Mouse (Mus musculus) hindbrain, embryonic 13.5 days (tissue): ENCODE measurements around the gene Rgl1. TPM values are rescaled to one million over a fixed set of nuclear protein-coding genes. Genes with fewer than 3 reads are reported as not detected.

Experiments used
- ATAC-seq: fragments of 200-750 bp; cut with Nextera tagmentation; 2 replicates; pipeline ENCODE4 v1.8.0; 2017; ENCODE audit warnings: moderate TSS enrichment; ENCODE audit not compliant: low FRiP score
- H3K27ac ChIP-seq: fragments of 300-500 bp; sonication (generic); 2 replicates; pipeline ENCODE4 v1.5.1; 2015; ENCODE audit warnings: inconsistent platforms, mild to moderate bottlenecking, moderate library complexity
- H3K27me3 ChIP-seq: fragments of 300-500 bp; sonication (generic); 2 replicates; pipeline ENCODE4 v1.6.1; 2015; ENCODE audit warnings: mild to moderate bottlenecking, inconsistent platforms
- H3K36me3 ChIP-seq: fragments of 300-500 bp; sonication (generic); 2 replicates; pipeline ENCODE4 v1.6.1; 2015; ENCODE audit warnings: mild to moderate bottlenecking, inconsistent platforms
- H3K4me1 ChIP-seq: fragments of 300-500 bp; sonication (generic); replicated peaks from 2 replicates; pipeline ENCODE4 v1.6.1; 2015; ENCODE audit warnings: inconsistent platforms
- H3K4me2 ChIP-seq: fragments of 300-500 bp; sonication (generic); 2 replicates; pipeline ENCODE4 v1.6.1; 2015; ENCODE audit warnings: inconsistent platforms, mild to moderate bottlenecking, moderate library complexity
- H3K4me3 ChIP-seq: fragments of 300-500 bp; sonication (generic); 2 replicates; pipeline ENCODE4 v1.5.1; 2015; ENCODE audit warnings: mild to moderate bottlenecking, inconsistent platforms
- H3K9ac ChIP-seq: fragments of 300-500 bp; sonication (generic); 2 replicates; pipeline ENCODE4 v1.6.1; 2015; ENCODE audit warnings: mild to moderate bottlenecking, inconsistent platforms
- H3K9me3 ChIP-seq: fragments of 300-500 bp; sonication (generic); 2 replicates; pipeline ENCODE4 v1.6.1; 2016; ENCODE audit warnings: inconsistent platforms
- WGBS: fragments of 180-500 bp; shearing (Covaris S2); methylation state at CpG from one replicate; pipeline ENCODE4 v1.1.7; 2015; 5-methylcytosine and 5-hydroxymethylcytosine counted together
- polyA plus RNA-seq: library from polyadenylated mRNA; unstranded; fragments of >200 nt; fragmentation: Nextera tagmentation; extraction: Ambion mirVana; gene quantifications from 2 replicates; pipeline ENCODE4 v1.2.1, GENCODE M21; 2015

The Rgl1 gene
- polyA plus RNA-seq, 1 experiment from 2014 or later, result 19.8 TPM

- H3K4me3 ChIP-seq, result no peak overlapping the region
- peaks cover 23% of the 10 kb centered on the region for H3K4me1 ChIP-seq
- no peaks in the 10 kb centered on the region; the same call in 1 of the 2 replicates for H3K9me3 ChIP-seq
- H3K27ac ChIP-seq, result no peak overlapping the region
- H3K9ac ChIP-seq, result no peak overlapping the region
- no peaks in the 10 kb centered on the region for H3K27me3 ChIP-seq
- H3K36me3 ChIP-seq, result no peaks in the 10 kb centered on the region; the same call in 1 of the 2 replicates
- no peak overlapping the region for H3K4me2 ChIP-seq
- no peak for ATAC-seq
- WGBS, result 85% methylated on average over 10 of the region's 10 CpGs
Observed at GRCm38 (mm10) chr1:152615987-152616776, 150.0 kb downstream of the Rgl1 start.

- H3K9me3 ChIP-seq, result no peaks in the 10 kb centered on the region; the same call in 1 of the 2 replicates
- ATAC-seq, result no peak
- H3K36me3 ChIP-seq, result no peaks in the 10 kb centered on the region; the same call in 1 of the 2 replicates
- H3K4me1 ChIP-seq, result peaks cover 30% of the 10 kb centered on the region
- H3K27me3 ChIP-seq, result no peaks in the 10 kb centered on the region
- WGBS, result 80% methylated on average over 7 of the region's 7 CpGs
- H3K4me2 ChIP-seq, result no peak overlapping the region
- H3K27ac ChIP-seq, result no peak overlapping the region
- no peak overlapping the region for H3K9ac ChIP-seq
- H3K4me3 ChIP-seq, result no peak overlapping the region
Observed at GRCm38 (mm10) chr1:152614743-152615380, 151.3 kb downstream of the Rgl1 start.

GRCm38 (mm10) chr1:152613158-152613857 lies 152.8 kb downstream of the Rgl1 start:
- H3K36me3 ChIP-seq, result no peaks in the 10 kb centered on the region
- no peaks in the 10 kb centered on the region for H3K27me3 ChIP-seq
- no peaks in the 10 kb centered on the region for H3K9me3 ChIP-seq
- no peak overlapping the region for H3K4me3 ChIP-seq
- H3K4me1 ChIP-seq, result peaks cover 33% of the 10 kb centered on the region
- peak overlapping the region; percentile 32 for H3K27ac ChIP-seq
- no peak for ATAC-seq
- 81% methylated on average over 16 of the region's 16 CpGs for WGBS
- no peak overlapping the region for H3K4me2 ChIP-seq
- no peak overlapping the region for H3K9ac ChIP-seq

- no peaks in the 10 kb centered on the region for H3K27me3 ChIP-seq
- ATAC-seq, result no peak
- H3K4me1 ChIP-seq, result peaks cover 30% of the 10 kb centered on the region
- H3K4me3 ChIP-seq, result no peak overlapping the region
- no peaks in the 10 kb centered on the region for H3K9me3 ChIP-seq
- H3K27ac ChIP-seq, result peak overlapping the region; percentile 32; the same call in 1 of the 2 replicates
- WGBS, result 72% methylated on average over 12 of the region's 12 CpGs
- no peaks in the 10 kb centered on the region for H3K36me3 ChIP-seq
- no peak overlapping the region for H3K9ac ChIP-seq
- no peak overlapping the region for H3K4me2 ChIP-seq
Observed at GRCm38 (mm10) chr1:152612535-152613157, 153.5 kb downstream of the Rgl1 start.

- Histone ChIP-seq H3K27me3 (no peaks in the 10 kb centered on the region), H3K9me3 (no peaks in the 10 kb centered on the region), H3K4me1 (peaks cover 22% of the 10 kb centered on the region), H3K4me2 (no peak overlapping the region), H3K27ac (no peak overlapping the region), H3K36me3 (no peaks in the 10 kb centered on the region), H3K9ac (no peak overlapping the region), H3K4me3 (no peak overlapping the region)
- no peak for ATAC-seq
- WGBS, result 71% methylated on average over 10 of the region's 10 CpGs
Observed at GRCm38 (mm10) chr1:152609547-152609946, 156.6 kb downstream of the Rgl1 start.

- no peak for ATAC-seq
- 85% methylated on average over 7 of the region's 7 CpGs for WGBS
- H3K36me3 ChIP-seq, result no peaks in the 10 kb centered on the region
- H3K4me1 ChIP-seq, result peaks cover 22% of the 10 kb centered on the region
- H3K9ac ChIP-seq, result no peak overlapping the region
- H3K4me2 ChIP-seq, result no peak overlapping the region
- no peak overlapping the region for H3K27ac ChIP-seq
- H3K4me3 ChIP-seq, result no peak overlapping the region
- no peaks in the 10 kb centered on the region for H3K9me3 ChIP-seq
- H3K27me3 ChIP-seq, result no peaks in the 10 kb centered on the region
Observed at GRCm38 (mm10) chr1:152609006-152609405, 157.1 kb downstream of the Rgl1 start.

GRCm38 (mm10) chr1:152607765-152608164 lies 158.4 kb downstream of the Rgl1 start:
- H3K27ac ChIP-seq, result no peak overlapping the region; the same call in 1 of the 2 replicates
- no peak overlapping the region for H3K4me2 ChIP-seq
- WGBS, result 77% methylated on average over 14 of the region's 14 CpGs
- H3K27me3 ChIP-seq, result no peaks in the 10 kb centered on the region
- no peak for ATAC-seq
- H3K9ac ChIP-seq, result no peak overlapping the region
- H3K9me3 ChIP-seq, result no peaks in the 10 kb centered on the region
- H3K4me1 ChIP-seq, result peaks cover 17% of the 10 kb centered on the region
- H3K4me3 ChIP-seq, result no peak overlapping the region
- H3K36me3 ChIP-seq, result no peaks in the 10 kb centered on the region

- no peak overlapping the region for H3K4me2 ChIP-seq
- no peaks in the 10 kb centered on the region for H3K36me3 ChIP-seq
- H3K9me3 ChIP-seq, result no peaks in the 10 kb centered on the region
- H3K27me3 ChIP-seq, result no peaks in the 10 kb centered on the region
- H3K9ac ChIP-seq, result no peak overlapping the region
- no peak for ATAC-seq
- no peak overlapping the region for H3K27ac ChIP-seq
- no peak overlapping the region for H3K4me3 ChIP-seq
- H3K4me1 ChIP-seq, result peaks cover 10% of the 10 kb centered on the region; the same call in 1 of the 2 replicates
- WGBS, result 92% methylated on average over 11 of the region's 11 CpGs
Observed at GRCm38 (mm10) chr1:152606727-152607126, 159.4 kb downstream of the Rgl1 start.

- no peaks in the 10 kb centered on the region for H3K27me3 ChIP-seq
- peaks cover 10% of the 10 kb centered on the region; the same call in 1 of the 2 replicates for H3K4me1 ChIP-seq
- H3K27ac ChIP-seq, result no peak overlapping the region
- ATAC-seq, result no peak
- H3K4me3 ChIP-seq, result no peak overlapping the region
- no peak overlapping the region for H3K9ac ChIP-seq
- 89% methylated on average over 5 of the region's 5 CpGs for WGBS
- H3K4me2 ChIP-seq, result no peak overlapping the region
- no peaks in the 10 kb centered on the region for H3K36me3 ChIP-seq
- H3K9me3 ChIP-seq, result no peaks in the 10 kb centered on the region
Observed at GRCm38 (mm10) chr1:152605895-152606625, 160.1 kb downstream of the Rgl1 start.

GRCm38 (mm10) chr1:152604147-152604546 lies 162.0 kb downstream of the Rgl1 start:
- no peaks in the 10 kb centered on the region; the same call in 1 of the 2 replicates for H3K4me1 ChIP-seq
- H3K36me3 ChIP-seq, result no peaks in the 10 kb centered on the region
- ATAC-seq, result no peak
- 54% methylated on average over 6 of the region's 6 CpGs for WGBS
- no peak overlapping the region for H3K4me3 ChIP-seq
- no peaks in the 10 kb centered on the region for H3K27me3 ChIP-seq
- no peak overlapping the region for H3K4me2 ChIP-seq
- H3K9me3 ChIP-seq, result no peaks in the 10 kb centered on the region
- H3K9ac ChIP-seq, result no peak overlapping the region
- H3K27ac ChIP-seq, result no peak overlapping the region

- H3K9me3 ChIP-seq, result no peaks in the 10 kb centered on the region
- peaks cover under 1% of the 10 kb centered on the region; the same call in 1 of the 2 replicates for H3K4me1 ChIP-seq
- no peak overlapping the region for H3K4me2 ChIP-seq
- no peak overlapping the region for H3K27ac ChIP-seq
- H3K4me3 ChIP-seq, result no peak overlapping the region
- H3K36me3 ChIP-seq, result no peaks in the 10 kb centered on the region
- ATAC-seq, result no peak
- no peak overlapping the region for H3K9ac ChIP-seq
- WGBS, result 29% methylated on average over 9 of the region's 9 CpGs
- H3K27me3 ChIP-seq, result no peaks in the 10 kb centered on the region
Observed at GRCm38 (mm10) chr1:152603628-152604027, 162.5 kb downstream of the Rgl1 start.
